Mouse (Mus musculus): ENCODE measurements around the gene Dppa2.
"Not testable (repeated sequence)": the region's sequence is repeated elsewhere in the genome, so short reads cannot be mapped to it uniquely, and the experiment has no call there.

The Dppa2 gene

DNA sequence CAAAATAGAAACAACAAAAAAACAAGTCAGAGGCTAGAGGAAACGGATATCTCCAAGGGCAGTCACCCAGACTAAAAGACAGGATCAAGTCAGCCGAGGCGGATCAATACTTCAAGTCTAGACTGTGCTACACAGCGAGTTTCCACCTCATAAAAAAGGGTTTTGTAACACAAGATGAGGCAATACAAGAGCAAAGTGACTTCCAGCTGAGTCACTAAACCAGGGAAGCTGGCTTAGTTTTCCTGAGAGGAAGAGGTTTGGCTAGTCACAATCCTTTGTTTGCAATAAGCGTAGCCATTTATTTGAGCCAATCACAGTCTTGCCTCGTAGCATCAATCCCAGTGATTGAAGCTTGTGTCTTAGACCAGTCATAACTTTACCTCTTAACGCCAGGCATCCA is at the start of gene Dppa2:
TSS of gene Dppa2 (plus strand) at position 400 of the 400 bp plus-strand sequence.
- no peak for DNase-seq

DNA sequence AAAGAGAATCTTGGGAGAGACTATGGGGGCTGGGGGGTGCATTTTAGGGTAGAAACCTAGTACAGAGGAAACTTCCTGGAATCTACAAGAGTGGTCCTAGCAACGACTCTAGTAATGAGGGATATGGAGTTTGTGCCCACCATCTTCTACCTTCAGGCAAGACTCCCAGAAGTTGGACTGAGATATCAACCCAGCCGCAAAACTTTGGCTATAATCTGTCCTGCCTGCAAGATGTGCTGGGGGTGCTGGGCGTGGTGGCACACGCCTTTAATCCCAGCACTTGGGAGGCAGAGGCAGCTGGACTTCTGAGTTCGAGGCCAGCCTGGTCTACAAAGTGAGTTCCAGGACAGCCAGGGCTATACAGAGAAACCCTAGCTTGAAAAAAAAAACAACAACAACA is 49.1 kb upstream of the Dppa2 start:
- no peak for DNase-seq

DNA sequence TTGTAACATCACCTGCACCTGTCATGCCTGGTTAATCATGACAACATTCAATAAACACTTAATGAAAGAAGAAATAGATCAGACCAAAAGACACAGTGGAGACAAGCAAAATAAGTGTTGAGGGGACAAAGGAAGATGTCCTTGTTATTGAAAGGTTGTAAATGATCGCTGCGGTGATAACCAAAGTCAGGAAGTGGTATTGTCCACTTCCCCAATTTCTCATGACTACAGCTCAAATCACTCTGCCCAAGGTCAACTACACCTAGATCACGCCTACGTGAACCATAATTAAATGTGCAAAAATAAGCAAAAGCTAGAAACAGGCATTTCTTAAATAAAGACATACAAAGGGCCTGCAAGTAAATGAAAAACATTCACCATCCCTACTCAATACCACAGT is 44.2 kb upstream of the Dppa2 start:
- no peak for DNase-seq

DNA sequence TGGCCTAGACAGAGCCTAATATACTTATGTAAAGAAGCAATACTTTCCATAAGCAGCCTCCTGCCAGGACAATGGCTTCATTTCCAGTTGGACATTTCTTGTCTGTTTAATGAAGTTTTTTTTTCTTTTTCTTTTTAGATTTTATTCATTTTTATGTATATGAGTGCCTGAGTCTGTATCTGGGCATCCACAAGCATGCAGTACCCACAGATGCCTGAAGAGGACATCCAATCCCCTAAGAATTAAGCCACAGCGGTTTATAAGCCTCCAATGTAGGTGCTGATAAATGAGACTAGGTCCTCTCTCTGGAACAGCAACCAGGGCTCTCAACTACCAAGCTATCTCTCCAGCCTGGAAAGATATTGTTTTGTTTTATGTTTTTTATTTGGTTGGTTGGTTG is 40.8 kb upstream of the Dppa2 start:
- no peak for DNase-seq

DNA sequence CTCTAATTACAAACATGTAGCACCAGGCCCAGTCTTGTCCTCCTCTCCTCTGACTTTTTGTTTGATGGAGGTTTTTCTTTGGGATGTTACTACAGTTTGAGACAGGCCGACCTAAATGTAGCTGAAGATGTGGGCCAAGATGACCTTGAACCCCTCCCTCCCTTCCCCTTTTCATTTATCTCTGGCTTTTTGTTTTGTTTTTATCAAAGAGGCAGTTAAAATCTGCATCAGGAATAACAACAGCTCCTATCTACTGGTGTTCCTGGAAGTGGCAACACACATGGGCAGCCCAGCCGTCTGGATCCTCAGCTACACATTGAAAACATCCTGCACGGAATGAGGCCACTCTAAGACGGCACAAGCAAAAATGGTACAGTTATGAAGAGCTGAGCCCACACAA is 37.9 kb upstream of the Dppa2 start:
- no peak for DNase-seq

DNA sequence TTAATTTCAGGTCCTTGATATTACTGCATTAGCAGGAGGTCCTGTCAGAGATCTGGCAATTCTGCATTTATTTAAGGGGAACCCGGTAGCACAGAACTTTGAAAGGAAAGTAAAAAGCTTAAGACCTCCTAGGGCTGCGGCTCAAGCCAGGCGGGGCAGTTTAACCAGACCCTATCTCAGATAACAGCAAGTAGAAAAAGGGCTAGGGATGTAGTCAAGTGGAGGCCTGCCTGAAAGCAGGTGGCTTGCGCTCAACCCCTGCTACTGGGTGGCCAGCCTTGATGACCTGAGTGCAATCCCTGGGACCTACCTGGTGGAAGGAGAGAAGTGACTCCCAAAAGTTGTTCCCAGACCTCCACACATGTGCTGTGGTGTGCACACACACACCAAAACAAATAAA is 26.8 kb upstream of the Dppa2 start:
- no peak for DNase-seq

DNA sequence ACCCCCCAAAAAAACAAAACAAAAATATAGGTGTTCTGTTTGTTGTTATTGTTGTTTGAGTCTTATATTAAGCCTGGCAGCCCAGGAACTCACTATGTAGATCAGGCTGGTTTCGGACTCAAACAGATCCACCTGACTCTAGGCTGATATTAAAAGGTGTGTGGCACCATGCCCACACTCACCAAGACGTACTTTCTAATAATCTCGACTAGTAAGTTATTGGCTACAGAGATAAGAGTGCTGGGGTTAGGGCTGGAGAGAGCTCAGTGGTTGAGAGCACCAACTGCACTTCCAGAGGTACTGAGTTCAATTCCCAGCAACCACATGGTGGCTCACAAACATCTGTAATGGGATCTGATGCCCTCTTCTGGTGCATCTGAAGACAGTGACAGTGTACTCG is 22.8 kb upstream of the Dppa2 start:
- DNase-seq = no peak

DNA sequence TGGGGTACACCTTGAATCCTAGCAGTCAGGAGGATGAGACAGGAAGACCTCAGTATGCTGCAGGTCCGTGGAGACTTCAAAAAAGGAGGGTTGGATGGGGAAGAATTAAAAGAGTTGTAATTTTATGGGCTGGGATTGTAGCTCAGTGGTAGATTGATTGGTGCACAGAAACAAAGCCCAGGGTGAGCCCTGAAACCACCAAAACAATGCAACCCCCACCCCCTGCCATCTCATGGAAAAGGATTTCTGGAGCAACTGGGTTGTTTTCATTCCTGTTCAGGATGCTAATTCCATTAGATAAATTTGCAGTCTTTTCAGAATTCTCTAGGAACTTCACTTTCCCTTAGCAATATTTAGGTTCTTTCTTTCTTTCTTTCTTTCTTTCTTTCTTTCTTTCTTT is 20.9 kb upstream of the Dppa2 start:
- no peak for DNase-seq

DNA sequence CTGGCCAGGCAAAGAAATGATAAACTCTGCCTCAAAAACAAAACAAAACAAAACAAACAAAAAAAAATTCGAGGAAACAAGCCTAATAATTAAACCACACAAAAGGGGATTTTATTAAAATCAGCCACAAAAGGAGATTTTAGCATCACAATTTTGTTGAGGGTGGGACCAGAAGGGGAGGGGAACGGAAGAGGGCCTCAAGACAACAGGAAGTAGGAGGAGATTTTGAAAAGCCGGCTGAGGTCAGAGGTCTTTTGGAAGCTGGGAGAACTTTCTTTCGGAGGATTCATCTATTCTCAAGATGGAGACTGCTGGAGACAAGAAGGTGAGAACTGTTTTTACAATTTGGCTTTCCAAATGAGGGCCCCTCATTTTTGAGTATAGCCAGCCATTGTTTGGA is 20.2 kb upstream of the Dppa2 start, which contains the start of gene Dppa4:
TSS of gene Dppa4 (plus strand) at position 217 of the 400 bp plus-strand sequence.
- no peak for DNase-seq

DNA sequence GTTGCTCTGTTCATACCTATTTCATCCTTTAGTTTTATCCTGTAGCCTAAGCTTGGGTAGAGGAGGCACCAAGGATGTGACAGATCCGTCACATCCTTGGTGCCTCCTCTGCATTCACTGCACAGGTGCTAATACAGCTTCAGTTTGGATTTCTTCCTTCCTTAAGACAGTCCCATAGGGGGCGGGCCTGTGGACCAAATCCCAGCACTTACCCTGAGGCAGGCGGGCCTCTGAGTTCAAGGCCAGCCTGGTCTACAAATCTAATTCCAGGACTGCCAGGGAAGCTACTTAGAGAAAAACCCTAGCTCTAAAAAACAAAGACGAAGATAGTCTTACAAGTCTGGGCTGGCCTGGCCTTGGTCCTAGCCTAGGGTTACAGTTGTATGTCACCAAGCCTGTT is 18.2 kb upstream of the Dppa2 start:
- no peak for DNase-seq

DNA sequence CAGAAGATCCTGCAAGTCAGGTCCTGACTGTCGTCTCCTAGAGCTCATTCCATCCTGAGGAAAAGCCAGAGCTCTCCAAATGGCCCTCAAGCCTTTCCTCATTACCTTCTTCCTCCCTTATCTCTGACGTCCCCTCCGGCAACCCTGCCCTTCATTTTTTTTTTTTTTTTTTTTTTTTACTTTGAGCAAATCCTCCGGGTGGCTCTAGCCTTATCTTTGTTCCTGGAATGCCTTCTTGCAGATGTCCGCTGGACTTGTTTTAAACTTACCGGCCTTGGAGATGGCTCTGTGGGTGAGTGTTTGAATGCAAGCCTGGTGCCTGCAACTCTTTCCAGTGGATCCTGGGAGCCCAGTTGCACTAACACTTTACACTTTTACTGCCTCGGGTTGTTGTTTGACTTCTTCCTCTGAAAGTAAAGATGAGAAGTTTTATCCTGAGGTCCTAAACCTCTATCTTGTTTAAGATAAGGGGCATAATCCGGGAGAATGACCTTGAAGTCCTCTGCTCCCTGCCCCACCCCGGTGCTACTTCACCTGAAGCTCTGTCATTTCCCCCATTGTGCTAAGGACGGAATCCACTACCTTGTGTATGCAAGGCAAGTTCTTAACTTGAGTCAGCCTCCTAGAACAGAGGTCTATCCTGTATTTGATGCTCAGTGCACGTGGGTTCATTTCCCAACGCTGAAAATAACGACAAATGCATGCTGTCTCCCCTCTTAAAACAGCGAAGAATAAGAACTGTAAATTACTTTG is 6.1 kb upstream of the Dppa2 start:
- no peak for DNase-seq

DNA sequence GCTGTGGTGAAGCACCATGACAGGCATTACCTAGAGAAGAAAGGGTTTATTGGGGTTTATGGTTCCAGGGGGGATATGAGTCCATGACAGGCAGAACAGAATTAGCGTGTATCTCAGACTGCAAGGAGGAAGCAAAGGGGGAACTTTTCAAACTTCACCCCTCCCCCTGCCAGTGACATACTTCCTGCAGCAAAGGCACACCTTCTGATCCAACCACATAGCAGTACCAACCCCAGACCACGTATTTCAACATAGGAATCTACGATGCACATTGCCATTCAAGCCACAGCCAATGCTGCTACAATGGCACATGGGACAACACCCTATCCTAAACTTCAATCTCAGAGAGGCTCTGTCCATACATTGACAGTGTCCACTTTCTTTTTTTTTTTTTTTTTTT is 3.8 kb upstream of the Dppa2 start:
- no peak for DNase-seq

DNA sequence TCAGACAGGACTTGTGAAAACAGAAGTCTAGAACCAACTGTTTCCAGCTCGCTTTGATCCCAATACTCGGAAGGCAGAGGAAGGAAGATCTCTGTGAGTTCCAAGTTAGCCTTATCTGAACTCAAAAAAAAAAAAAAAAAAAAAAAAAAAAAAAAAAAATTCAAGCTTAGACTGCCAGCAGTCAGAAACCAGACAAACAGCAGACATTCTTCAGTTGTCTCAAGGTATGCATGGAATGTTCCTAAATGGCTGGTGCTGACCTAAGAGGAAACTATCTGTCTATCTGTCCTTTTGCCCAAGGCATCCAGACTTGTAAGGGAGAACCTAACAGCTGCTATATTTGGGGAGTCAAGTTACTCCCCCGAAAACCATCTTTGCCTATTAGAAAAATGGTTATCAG is 275 bp downstream of the Dppa2 start:
- no peak for DNase-seq

DNA sequence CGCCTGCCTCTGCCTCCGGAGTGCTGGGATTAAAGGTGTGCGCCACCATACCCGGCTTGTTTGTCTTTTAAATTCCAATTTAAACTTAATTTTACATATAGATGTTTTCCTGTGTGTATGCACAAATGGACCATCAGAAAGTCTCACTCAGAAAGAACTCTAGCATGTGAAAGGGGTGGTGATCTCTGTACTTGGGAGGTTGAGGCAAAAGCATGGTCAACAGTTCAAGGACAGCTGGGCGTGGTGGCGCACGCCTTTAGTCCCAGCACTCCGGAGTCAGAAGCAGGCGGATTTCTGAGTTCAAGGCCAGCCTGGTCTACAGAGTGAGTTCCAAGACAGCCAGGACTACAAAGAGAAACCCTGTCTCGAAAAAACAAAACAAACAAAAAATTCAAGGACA is 5.2 kb downstream of the Dppa2 start:
- DNase-seq = not testable (repeated sequence)

DNA sequence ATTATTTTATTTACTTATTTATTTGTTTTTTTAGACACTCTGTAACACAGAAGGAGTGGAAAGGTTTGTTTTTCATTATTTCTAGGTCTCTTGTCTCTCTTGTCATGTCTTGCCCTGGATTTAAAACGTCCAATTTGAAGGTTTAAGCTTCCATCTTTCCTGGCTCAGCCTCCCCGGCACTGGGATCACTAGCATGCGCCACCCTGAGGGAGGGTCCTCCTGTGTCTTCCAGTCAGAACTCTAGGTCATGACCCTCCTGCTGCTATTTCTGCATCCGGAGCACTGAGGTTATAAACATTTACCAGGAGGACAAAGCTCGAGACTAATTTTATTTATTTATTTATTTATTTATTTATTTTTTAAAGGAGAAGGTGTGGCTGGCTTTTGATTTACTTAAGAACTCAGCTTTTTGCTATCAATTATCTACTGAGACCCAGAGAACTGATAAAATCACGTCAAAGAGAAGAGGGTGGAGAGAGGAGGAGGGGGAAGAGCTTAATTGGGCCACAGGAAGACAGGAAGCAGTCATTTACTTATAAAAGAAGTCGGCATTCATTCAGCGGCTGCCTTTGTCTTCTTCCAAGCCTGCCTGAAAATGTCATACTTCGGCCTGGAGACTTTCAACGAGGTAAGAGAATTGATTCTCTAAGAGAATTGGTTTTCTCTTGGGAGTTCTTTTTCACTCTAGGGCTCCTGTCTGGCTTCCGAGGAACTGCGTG is 6.4 kb downstream of the Dppa2 start:
- no peak for DNase-seq

DNA sequence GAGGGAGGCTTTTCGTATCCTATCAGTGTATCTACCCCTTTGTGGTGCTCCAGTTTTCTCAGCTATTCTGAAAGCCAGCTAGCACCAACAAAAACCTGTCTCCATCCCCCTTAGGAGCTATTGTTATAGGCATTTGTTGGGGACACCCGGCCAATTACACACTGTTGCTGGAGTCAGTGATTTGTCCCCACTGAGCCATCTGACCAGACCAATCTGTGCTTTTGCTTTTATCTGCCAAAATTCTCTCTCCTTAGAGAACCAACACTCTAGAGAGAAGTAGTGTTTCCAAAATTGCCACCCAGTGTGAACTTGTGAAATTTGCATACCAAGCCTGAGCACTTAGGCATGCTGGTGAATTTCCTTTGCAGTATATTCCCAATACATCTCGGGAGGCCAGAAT is 11.6 kb downstream of the Dppa2 start:
- peak; percentile 31 for DNase-seq

DNA sequence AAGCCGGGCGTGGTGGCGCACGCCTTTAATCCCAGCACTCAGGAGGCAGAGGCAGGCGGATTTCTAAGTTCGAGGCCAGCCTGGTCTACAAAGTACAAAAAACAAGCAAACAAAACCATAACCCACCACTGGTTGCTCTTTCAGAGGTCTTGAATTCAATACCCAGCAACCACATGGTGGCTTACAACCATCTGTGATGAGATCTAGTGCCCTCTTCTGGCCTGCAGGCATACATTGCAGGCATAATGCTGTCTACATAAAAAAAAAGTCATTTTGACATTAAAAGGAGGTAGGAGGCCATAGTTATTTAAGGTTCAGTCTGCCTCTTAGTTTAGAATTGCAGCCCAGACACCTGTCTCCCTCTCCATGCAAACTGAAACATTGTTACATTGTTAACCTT is 17.1 kb downstream of the Dppa2 start:
- no peak for DNase-seq

DNA sequence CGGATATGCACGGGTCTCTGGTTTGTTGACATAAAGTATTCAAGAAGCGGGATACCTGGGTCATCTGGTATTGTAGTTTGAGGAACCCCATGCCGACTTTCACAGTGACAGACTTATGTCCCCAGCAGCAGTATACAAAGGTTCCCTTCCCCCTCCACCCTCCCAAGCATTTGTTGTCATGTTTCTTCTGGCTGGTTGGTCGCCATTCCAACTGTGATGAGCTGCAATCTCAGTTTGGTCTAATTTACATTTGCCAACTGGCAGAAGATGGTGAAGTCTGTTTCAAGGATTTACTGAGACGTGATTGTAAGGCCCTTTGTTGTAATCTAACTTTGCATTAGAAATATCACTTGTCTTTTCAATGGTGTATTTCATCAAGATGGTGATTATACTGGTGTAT is 19.4 kb downstream of the Dppa2 start:
- DNase-seq = no peak

DNA sequence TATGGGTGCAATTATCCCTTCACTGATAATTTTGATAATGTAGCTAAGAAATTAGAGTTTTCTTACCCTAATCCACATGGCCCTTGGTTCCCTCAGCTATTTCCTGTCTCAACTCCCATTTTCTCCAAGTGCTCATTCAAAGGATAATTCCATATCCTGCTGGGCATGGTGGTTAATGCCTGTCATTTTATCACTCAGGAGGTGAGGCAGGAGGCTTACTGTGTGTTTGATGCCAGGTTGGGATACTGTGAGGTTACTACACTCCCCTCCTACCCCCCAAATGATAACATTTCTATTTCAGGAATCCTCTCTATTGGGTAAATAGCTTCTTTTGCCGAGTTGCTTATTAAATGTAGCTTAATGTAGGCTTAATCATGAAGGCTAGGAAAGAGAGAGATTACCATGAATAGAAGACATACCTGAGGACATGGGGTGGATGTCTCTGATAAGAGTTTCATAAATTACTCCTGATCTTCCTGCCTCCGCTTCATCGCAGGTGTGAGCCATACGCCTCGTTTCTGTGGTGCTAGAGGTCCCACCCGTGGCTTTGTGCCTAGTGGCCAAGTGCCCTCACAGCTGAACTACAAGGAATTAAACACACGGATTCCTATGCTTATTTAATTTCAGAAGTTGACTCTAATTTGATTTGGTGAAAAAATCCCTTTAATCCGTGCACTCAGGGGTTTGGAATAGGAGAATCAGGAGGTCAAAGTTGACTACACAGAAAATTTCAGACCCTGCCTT is 20.1 kb downstream of the Dppa2 start:
- no peak for DNase-seq

DNA sequence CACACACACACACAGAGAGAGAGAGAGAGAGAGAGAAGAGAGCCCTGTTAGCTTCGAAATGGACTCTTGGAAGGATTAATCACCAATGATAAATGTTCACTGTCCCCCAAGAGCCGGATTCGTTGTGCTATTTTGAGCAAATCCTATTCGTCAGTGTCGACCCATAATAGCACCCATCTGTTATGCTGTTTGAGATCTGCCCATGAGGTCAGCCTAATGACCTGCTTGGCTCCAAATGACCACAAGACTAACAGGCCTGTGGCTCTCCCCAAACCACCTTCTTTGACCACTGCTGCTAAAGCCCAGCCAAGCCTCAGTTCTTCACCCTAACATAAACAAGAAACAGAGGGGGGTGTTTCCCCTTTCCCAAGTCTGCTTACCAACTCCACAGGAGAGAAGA is 23.2 kb downstream of the Dppa2 start:
- peak; percentile 40 for DNase-seq

DNA sequence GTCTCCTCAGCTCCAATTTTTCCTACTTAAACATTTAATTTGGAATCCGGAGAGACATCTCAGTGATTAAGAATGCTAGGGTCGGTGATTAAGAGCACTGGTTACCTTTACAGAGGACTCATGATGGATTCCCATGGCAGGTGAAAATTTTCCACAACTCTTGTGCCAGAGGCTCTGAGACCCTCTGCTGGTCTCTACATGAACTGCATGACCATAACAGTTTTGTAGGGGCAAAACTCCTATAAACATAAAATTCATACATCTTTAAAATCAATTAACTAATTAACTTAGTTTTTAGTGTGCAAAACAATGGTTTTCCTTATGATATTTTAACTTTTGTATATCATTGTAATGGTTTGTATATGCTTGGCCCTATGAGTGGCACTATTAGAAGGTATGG is 24.7 kb downstream of the Dppa2 start:
- no peak for DNase-seq

DNA sequence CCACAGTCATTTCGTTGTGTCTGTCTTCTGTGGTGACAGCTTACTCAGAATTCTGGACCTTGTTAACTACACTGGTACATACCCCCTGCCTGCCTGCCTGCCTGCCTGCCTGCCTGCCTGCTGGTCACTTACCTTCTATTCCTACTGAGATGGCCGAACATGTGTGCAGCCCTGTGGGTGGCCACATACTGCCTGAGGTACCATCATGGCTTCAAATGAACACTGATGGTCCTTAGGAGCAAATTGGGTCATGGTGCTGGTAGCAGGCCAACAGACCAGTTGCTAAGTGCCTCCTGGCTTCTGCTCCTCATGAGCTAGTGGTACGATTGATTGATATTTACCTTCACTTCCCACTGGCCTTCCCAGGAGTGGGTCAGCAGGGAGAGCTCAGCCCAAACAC is 28.1 kb downstream of the Dppa2 start:
- DNase-seq = peak; percentile 89

DNA sequence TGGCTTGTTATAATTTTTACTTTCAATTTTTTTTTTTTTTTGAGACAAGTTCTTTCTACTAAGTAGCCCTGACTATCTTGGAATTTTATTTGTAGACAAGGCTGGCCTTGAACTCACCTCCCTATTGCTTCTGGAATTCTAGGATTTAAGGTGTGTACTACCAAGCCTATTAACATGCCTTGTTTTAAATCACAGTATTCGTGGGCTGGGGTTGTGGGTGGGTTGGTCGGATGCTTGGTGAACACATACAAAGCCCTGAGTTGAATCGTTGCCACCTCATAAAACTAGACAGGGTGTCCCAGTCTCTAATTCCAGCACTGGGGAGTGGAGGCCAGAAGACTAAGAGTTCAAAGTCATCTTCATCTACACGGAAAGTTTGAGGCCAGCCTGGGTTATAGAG is 31.6 kb downstream of the Dppa2 start:
- DNase-seq = no peak

DNA sequence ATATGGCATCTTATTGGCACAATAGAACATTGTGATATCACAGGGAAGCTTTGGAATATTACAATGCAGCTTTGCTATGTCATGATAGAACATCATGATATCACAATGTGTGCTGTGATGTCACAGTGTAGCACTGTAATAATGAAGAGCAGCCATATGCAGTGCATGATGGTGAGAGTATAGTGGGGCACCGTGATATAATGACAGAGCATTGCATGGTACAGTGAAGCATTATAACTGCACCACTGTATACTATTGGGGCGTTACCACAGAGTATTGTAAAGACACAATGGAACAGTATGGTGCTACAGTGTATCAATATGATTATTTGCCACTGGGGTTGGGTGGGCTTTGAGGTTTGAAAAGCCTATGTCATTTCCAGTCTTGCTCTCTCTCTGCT is 40.5 kb downstream of the Dppa2 start:
- no peak for DNase-seq

Data from cerebellum, adult 11 months (tissue).